Mouse (Mus musculus): ENCODE results near the gene Fam210b. TPM values are rescaled to one million over a fixed set of nuclear protein-coding genes. Genes with fewer than 3 reads are reported as not detected.

Fam210b gene
- polyA plus RNA-seq, 1 experiment = 5.7 TPM

GRCm38 (mm10) chr2:172329179-172329578, 16.2 kb upstream of the Fam210b start:
- no peak for TF ChIP-seq POLR2A (IDR thresholded peaks at IDR 0.05; ENCODE audit: insufficient read depth, low read length)
- peak; percentile 97 for TF ChIP-seq CTCF (IDR thresholded peaks at IDR 0.05; ENCODE audit: low read depth, low read length)
- Histone ChIP-seq H3K4me3 (ENCODE audit: low read depth, low read length) (no peak overlapping the region), H3K4me1 (ENCODE audit: control insufficient read depth, insufficient read depth, low read length) (no peaks in the 10 kb centered on the region), H3K36me3 (ENCODE audit: control insufficient read depth, insufficient read depth, low read length, poor library complexity, severe bottlenecking) (no peaks in the 10 kb centered on the region), H3K27ac (ENCODE audit: insufficient read depth, low read length) (no peak overlapping the region), H3K9me3 (replicated peaks; ENCODE audit: control insufficient read depth, insufficient read depth, low read length, poor library complexity, severe bottlenecking) (no peaks in the 10 kb centered on the region), H3K9ac (ENCODE audit: low read depth, poor library complexity, severe bottlenecking) (no peak overlapping the region), H3K27me3 (ENCODE audit: control insufficient read depth, insufficient read depth, low read length, poor library complexity, severe bottlenecking) (no peaks in the 10 kb centered on the region)

DNA sequence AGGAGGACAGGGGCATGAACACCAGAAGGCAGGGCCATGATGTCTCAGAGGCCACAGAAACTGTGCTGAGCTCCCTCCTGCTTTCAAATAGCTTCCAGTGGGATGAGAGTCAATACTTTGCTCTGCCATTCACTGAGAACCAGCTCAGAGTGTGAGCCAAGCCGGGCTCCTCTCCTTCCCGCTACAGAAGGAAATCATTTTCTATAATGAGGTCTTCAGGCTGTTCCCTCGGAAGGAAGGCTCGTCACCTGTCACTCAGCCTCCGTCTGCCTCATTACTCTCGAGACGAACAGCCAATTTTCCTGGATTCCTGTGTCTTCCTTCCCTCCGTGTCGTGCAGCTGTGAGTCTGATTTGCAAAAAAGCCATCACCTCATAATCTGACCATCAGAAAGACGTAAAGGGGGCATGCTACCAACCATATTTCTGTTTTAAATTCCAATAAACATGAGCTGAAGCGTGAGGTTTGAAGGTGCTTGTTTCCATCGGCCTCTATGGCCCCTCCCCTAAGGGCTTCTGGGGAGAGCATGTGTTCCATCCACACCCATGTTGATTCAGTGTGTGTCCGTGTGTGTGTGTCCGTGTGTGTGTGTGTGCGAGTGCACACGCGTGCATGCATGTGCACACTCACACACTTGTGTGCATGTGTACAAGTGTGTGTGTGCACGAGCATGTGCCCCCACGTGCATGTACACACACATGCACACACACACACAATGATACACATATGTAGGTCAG, 7.0 kb upstream of the Fam210b start:
- no peak overlapping the region for H3K4me3 ChIP-seq (ENCODE audit: low read depth, low read length)
- no peak overlapping the region for H3K27ac ChIP-seq (ENCODE audit: insufficient read depth, low read length)
- H3K36me3 ChIP-seq (ENCODE audit: control insufficient read depth, insufficient read depth, low read length, poor library complexity, severe bottlenecking) = no peaks in the 10 kb centered on the region
- no peaks in the 10 kb centered on the region for H3K27me3 ChIP-seq (ENCODE audit: control insufficient read depth, insufficient read depth, low read length, poor library complexity, severe bottlenecking)
- H3K9ac ChIP-seq (ENCODE audit: low read depth, poor library complexity, severe bottlenecking) = no peak overlapping the region
- TF ChIP-seq CTCF (IDR thresholded peaks at IDR 0.05; ENCODE audit: low read depth, low read length) (no peak), POLR2A (IDR thresholded peaks at IDR 0.05; ENCODE audit: insufficient read depth, low read length) (no peak), EP300 (IDR thresholded peaks at IDR 0.05; ENCODE audit: insufficient read depth, low read depth, low read length) (no peak)
- no peaks in the 10 kb centered on the region for H3K4me1 ChIP-seq (ENCODE audit: control insufficient read depth, insufficient read depth, low read length)
- H3K9me3 ChIP-seq (replicated peaks; ENCODE audit: control insufficient read depth, insufficient read depth, low read length, poor library complexity, severe bottlenecking) = no peaks in the 10 kb centered on the region

DNA sequence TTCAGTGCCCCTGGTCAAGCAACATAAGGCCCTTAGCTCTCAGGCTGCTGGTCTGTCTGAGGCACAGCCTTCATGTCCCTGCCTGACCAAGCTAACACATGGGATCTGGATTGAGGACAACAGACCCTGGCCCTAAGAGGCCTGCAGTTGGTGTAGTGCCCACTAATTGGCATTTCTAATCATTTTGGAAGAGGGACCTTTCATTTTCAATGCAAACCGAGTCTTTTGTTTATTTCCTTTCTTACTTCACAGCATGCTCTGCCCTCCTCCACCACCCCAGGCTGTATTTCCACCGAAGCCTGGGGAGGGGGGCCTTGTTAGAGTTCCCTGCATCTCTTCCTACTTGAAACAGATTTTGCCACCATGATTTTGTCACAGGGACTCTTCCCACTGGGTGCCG, 4.4 kb upstream of the Fam210b start:
- H3K9ac ChIP-seq (ENCODE audit: low read depth, poor library complexity, severe bottlenecking) = no peak overlapping the region
- no peaks in the 10 kb centered on the region for H3K4me1 ChIP-seq (ENCODE audit: control insufficient read depth, insufficient read depth, low read length)
- no peak overlapping the region for H3K4me3 ChIP-seq (ENCODE audit: low read depth, low read length)
- no peaks in the 10 kb centered on the region for H3K27me3 ChIP-seq (ENCODE audit: control insufficient read depth, insufficient read depth, low read length, poor library complexity, severe bottlenecking)
- no peaks in the 10 kb centered on the region for H3K9me3 ChIP-seq (replicated peaks; ENCODE audit: control insufficient read depth, insufficient read depth, low read length, poor library complexity, severe bottlenecking)
- H3K27ac ChIP-seq (ENCODE audit: insufficient read depth, low read length) = no peak overlapping the region
- no peak for TF ChIP-seq EP300 (IDR thresholded peaks at IDR 0.05; ENCODE audit: insufficient read depth, low read depth, low read length)
- H3K36me3 ChIP-seq (ENCODE audit: control insufficient read depth, insufficient read depth, low read length, poor library complexity, severe bottlenecking) = no peaks in the 10 kb centered on the region

GRCm38 (mm10) chr2:172341606-172342005, 3.8 kb upstream of the Fam210b start:
- Histone ChIP-seq H3K4me3 (ENCODE audit: low read depth, low read length) (no peak overlapping the region), H3K27ac (ENCODE audit: insufficient read depth, low read length) (no peak overlapping the region), H3K4me1 (ENCODE audit: control insufficient read depth, insufficient read depth, low read length) (peaks cover 3% of the 10 kb centered on the region), H3K36me3 (ENCODE audit: control insufficient read depth, insufficient read depth, low read length, poor library complexity, severe bottlenecking) (no peaks in the 10 kb centered on the region), H3K27me3 (ENCODE audit: control insufficient read depth, insufficient read depth, low read length, poor library complexity, severe bottlenecking) (no peaks in the 10 kb centered on the region), H3K9ac (ENCODE audit: low read depth, poor library complexity, severe bottlenecking) (no peak overlapping the region), H3K9me3 (replicated peaks; ENCODE audit: control insufficient read depth, insufficient read depth, low read length, poor library complexity, severe bottlenecking) (no peaks in the 10 kb centered on the region)
- no peak for TF ChIP-seq POLR2A (IDR thresholded peaks at IDR 0.05; ENCODE audit: insufficient read depth, low read length)
- no peak for TF ChIP-seq EP300 (IDR thresholded peaks at IDR 0.05; ENCODE audit: insufficient read depth, low read depth, low read length)
- TF ChIP-seq CTCF (IDR thresholded peaks at IDR 0.05; ENCODE audit: low read depth, low read length) = no peak

- Histone ChIP-seq H3K9ac (ENCODE audit: low read depth, poor library complexity, severe bottlenecking) (no peak overlapping the region), H3K27ac (ENCODE audit: insufficient read depth, low read length) (no peak overlapping the region), H3K4me3 (ENCODE audit: low read depth, low read length) (no peak overlapping the region), H3K9me3 (replicated peaks; ENCODE audit: control insufficient read depth, insufficient read depth, low read length, poor library complexity, severe bottlenecking) (no peaks in the 10 kb centered on the region), H3K4me1 (ENCODE audit: control insufficient read depth, insufficient read depth, low read length) (peaks cover 3% of the 10 kb centered on the region), H3K36me3 (ENCODE audit: control insufficient read depth, insufficient read depth, low read length, poor library complexity, severe bottlenecking) (no peaks in the 10 kb centered on the region), H3K27me3 (ENCODE audit: control insufficient read depth, insufficient read depth, low read length, poor library complexity, severe bottlenecking) (no peaks in the 10 kb centered on the region)
- TF ChIP-seq EP300 (IDR thresholded peaks at IDR 0.05; ENCODE audit: insufficient read depth, low read depth, low read length) (no peak), CTCF (IDR thresholded peaks at IDR 0.05; ENCODE audit: low read depth, low read length) (no peak), POLR2A (IDR thresholded peaks at IDR 0.05; ENCODE audit: insufficient read depth, low read length) (no peak)
These were observed 1.6 kb upstream of the Fam210b start for GRCm38 (mm10) chr2:172343751-172344150.

DNA sequence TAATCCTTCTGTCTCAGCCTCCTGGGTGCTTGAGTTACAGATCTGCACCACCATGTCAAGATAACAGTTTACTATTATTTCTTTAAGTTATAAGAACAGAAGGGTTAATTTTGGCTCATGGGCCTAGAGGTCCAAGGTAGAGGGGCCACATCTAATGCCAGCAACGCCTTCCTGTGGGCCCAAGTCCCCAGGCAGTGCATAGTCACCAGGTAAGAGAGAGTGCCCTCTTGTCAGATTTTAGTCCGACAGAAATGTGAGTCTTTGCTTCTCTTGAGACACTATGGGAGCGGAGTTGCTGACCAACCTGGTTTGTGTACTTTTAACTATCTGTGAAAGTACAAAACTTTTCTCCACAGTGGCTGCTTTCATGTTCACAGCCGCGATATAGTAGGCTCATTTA, 696 bp upstream of the Fam210b start:
- no peaks in the 10 kb centered on the region for H3K36me3 ChIP-seq (ENCODE audit: control insufficient read depth, insufficient read depth, low read length, poor library complexity, severe bottlenecking)
- H3K9ac ChIP-seq (ENCODE audit: low read depth, poor library complexity, severe bottlenecking) = no peak overlapping the region
- no peak overlapping the region for H3K27ac ChIP-seq (ENCODE audit: insufficient read depth, low read length)
- no peaks in the 10 kb centered on the region for H3K9me3 ChIP-seq (replicated peaks; ENCODE audit: control insufficient read depth, insufficient read depth, low read length, poor library complexity, severe bottlenecking)
- no peaks in the 10 kb centered on the region for H3K27me3 ChIP-seq (ENCODE audit: control insufficient read depth, insufficient read depth, low read length, poor library complexity, severe bottlenecking)
- peaks cover 3% of the 10 kb centered on the region for H3K4me1 ChIP-seq (ENCODE audit: control insufficient read depth, insufficient read depth, low read length)
- TF ChIP-seq EP300 (IDR thresholded peaks at IDR 0.05; ENCODE audit: insufficient read depth, low read depth, low read length) (no peak), CTCF (IDR thresholded peaks at IDR 0.05; ENCODE audit: low read depth, low read length) (no peak), POLR2A (IDR thresholded peaks at IDR 0.05; ENCODE audit: insufficient read depth, low read length) (no peak)
- no peak overlapping the region for H3K4me3 ChIP-seq (ENCODE audit: low read depth, low read length)
